Mouse (Mus musculus) intestine, embryonic 14.5 days (tissue): ENCODE results near the gene Larp6. TPM values are rescaled to one million over a fixed set of nuclear protein-coding genes. Genes with fewer than 3 reads are reported as not detected.

Experiments
- ATAC-seq: fragments of 200-750 bp; cut with Nextera tagmentation; replicated peaks from 2 replicates; pipeline ENCODE4 v1.8.0; 2017; ENCODE audit warnings: low read depth, moderate number of reproducible peaks, moderate TSS enrichment, moderate library complexity; ENCODE audit not compliant: low FRiP score, low TSS enrichment
- DNase-seq: peaks from one replicate; pipeline ENCODE4 v3.0.0-alpha.2; 2018; ENCODE audit warnings: low spot score
- H3K27ac ChIP-seq: fragments of 300-500 bp; sonication (generic); 2 replicates; pipeline ENCODE4 v1.5.1; 2014; ENCODE audit warnings: low read depth, mild to moderate bottlenecking, control low read depth
- H3K27me3 ChIP-seq: fragments of 300-500 bp; sonication (generic); replicated peaks from 2 replicates; pipeline ENCODE4 v1.6.1; 2014; ENCODE audit warnings: low read length, control low read depth; ENCODE audit not compliant: control insufficient read depth, insufficient read depth
- H3K36me3 ChIP-seq: fragments of 300-500 bp; sonication (generic); 2 replicates; pipeline ENCODE4 v1.6.1; 2014; ENCODE audit warnings: low read length, control low read depth; ENCODE audit not compliant: control insufficient read depth, insufficient read depth
- H3K4me1 ChIP-seq: fragments of 300-500 bp; sonication (generic); replicated peaks from 2 replicates; pipeline ENCODE4 v1.6.1; 2014; ENCODE audit warnings: low read length, control low read depth, mixed read lengths; ENCODE audit not compliant: control insufficient read depth, insufficient read depth
- H3K4me2 ChIP-seq: fragments of 300-500 bp; sonication (generic); 2 replicates; pipeline ENCODE4 v1.6.1; 2014; ENCODE audit warnings: low read length
- H3K4me3 ChIP-seq: fragments of 300-500 bp; sonication (generic); 2 replicates; pipeline ENCODE4 v1.5.1; 2014; ENCODE audit warnings: low read depth, low read length, control low read depth, mixed read lengths
- H3K9ac ChIP-seq: fragments of 300-500 bp; sonication (generic); 2 replicates; pipeline ENCODE4 v1.6.1; 2014; ENCODE audit warnings: mild to moderate bottlenecking, low read length
- H3K9me3 ChIP-seq: fragments of 300-500 bp; sonication (generic); 2 replicates; pipeline ENCODE4 v1.6.1; 2016; ENCODE audit warnings: low read length, control low read depth; ENCODE audit not compliant: control insufficient read depth
- WGBS: fragments of 180-500 bp; shearing (Covaris S2); extraction: QIAGEN DNeasy Blood & Tissue Kit; methylation state at CpG from one replicate; pipeline ENCODE4 v1.1.7; 2014; 5-methylcytosine and 5-hydroxymethylcytosine counted together
- polyA plus RNA-seq: library from polyadenylated mRNA; unstranded; fragments of >200 nt; fragmentation: Nextera tagmentation; extraction: Ambion mirVana; gene quantifications from 2 replicates; pipeline ENCODE4 v1.2.1, GENCODE M21; 2014

Larp6 gene
- polyA plus RNA-seq, 1 experiment from 2014 or later: 2.2 TPM

- Histone ChIP-seq H3K4me2 (no peak overlapping the region), H3K27ac (no peak overlapping the region), H3K4me3 (no peak overlapping the region), H3K9me3 (no peaks in the 10 kb centered on the region), H3K36me3 (no peaks in the 10 kb centered on the region), H3K9ac (no peak overlapping the region), H3K4me1 (no peaks in the 10 kb centered on the region), H3K27me3 (no peaks in the 10 kb centered on the region)
- DNase-seq (no peak), ATAC-seq (no peak)
- WGBS: 91% methylated on average over 7 of the region's 7 CpGs
These were observed 12.2 kb downstream of the Larp6 start for GRCm38 (mm10) chr9:60724968-60725367.

- Histone ChIP-seq H3K4me3 (no peak overlapping the region), H3K9me3 (peaks cover 6% of the 10 kb centered on the region), H3K36me3 (no peaks in the 10 kb centered on the region), H3K27ac (no peak overlapping the region), H3K9ac (no peak overlapping the region), H3K4me1 (no peaks in the 10 kb centered on the region), H3K4me2 (no peak overlapping the region), H3K27me3 (no peaks in the 10 kb centered on the region)
- ATAC-seq: no peak
- WGBS: 80% methylated on average over 2 of the region's 2 CpGs
- no peak for DNase-seq
These were observed 21.5 kb downstream of the Larp6 start for GRCm38 (mm10) chr9:60734321-60734720.

DNA sequence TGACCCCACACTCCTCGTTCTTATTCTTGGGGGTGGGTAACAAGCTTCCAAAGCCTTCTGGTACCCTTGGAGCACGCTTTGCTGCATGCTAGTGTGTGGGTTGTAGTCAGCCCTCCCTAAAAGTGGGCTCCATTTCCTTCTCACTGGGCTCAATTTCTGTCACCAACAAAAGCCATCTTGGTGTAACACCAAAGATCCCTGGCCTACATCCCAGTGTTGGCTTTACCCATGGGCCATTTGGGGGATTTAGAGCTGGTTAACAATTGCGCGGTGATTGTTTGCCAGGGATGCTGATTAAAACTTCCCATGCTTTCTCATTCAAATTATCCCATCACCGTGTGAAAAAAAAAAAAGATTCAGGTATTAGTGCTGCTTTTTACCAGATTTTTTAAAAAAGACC, 26.3 kb downstream of the Larp6 start:
- WGBS: 94% methylated on average over 5 of the region's 5 CpGs

GRCm38 (mm10) chr9:60741436-60741835, 28.6 kb downstream of the Larp6 start:
- WGBS: 52% methylated on average over 10 of the region's 10 CpGs
- Histone ChIP-seq H3K27ac (no peak overlapping the region), H3K4me3 (no peak overlapping the region), H3K36me3 (no peaks in the 10 kb centered on the region), H3K9ac (no peak overlapping the region), H3K4me1 (peaks cover 7% of the 10 kb centered on the region), H3K27me3 (no peaks in the 10 kb centered on the region), H3K4me2 (no peak overlapping the region), H3K9me3 (no peaks in the 10 kb centered on the region; the same call in 1 of the 2 replicates)
- DNase-seq: no peak
- ATAC-seq: no peak

More for the DNA sequence above, 26.3 kb downstream of the Larp6 start:
- H3K4me2 ChIP-seq: no peak overlapping the region
- DNase-seq (no peak), ATAC-seq (no peak)
- no peaks in the 10 kb centered on the region; the same call in 1 of the 2 replicates for H3K9me3 ChIP-seq
- H3K27ac ChIP-seq: no peak overlapping the region
- H3K27me3 ChIP-seq: no peaks in the 10 kb centered on the region
- peaks cover 7% of the 10 kb centered on the region for H3K4me1 ChIP-seq
- H3K36me3 ChIP-seq: no peaks in the 10 kb centered on the region
- H3K4me3 ChIP-seq: no peak overlapping the region
- no peak overlapping the region for H3K9ac ChIP-seq

DNA sequence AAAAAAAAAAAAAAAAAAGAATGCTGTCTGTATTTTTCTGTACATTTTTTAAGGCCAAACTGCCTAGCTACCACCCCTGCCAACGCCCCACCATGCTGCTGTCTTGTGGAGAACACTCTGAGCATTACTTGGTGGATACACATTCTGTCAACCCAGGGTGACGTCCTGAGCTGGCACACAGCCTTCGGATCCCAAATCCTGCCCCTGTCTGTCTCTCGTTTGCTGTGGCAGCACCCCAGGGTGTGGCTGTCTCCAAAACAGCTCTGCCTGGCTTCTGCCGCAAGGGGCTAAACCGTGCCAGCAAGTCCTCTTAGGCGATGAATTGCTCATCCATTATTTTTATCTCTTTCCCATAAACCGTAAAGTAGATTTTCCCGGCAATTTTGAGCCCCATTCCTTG, 29.7 kb downstream of the Larp6 start:
- H3K27ac ChIP-seq: no peak overlapping the region
- DNase-seq: no peak
- H3K4me2 ChIP-seq: no peak overlapping the region; the same call in 1 of the 2 replicates
- ATAC-seq: no peak
- no peaks in the 10 kb centered on the region for H3K36me3 ChIP-seq
- no peaks in the 10 kb centered on the region for H3K9me3 ChIP-seq
- H3K27me3 ChIP-seq: no peaks in the 10 kb centered on the region
- peaks cover 7% of the 10 kb centered on the region for H3K4me1 ChIP-seq
- H3K4me3 ChIP-seq: no peak overlapping the region
- no peak overlapping the region for H3K9ac ChIP-seq
- 64% methylated on average over 9 of the region's 9 CpGs for WGBS

- 23% methylated on average over 17 of the region's 17 CpGs for WGBS
- peak; percentile 65 for DNase-seq
These were observed 30.6 kb downstream of the Larp6 start for GRCm38 (mm10) chr9:60743180-60743900.

GRCm38 (mm10) chr9:60744171-60744969, 31.6 kb downstream of the Larp6 start:
- 50% methylated on average over 18 of the region's 18 CpGs for WGBS
- peaks cover 7% of the 10 kb centered on the region for H3K4me1 ChIP-seq
- no peaks in the 10 kb centered on the region for H3K27me3 ChIP-seq
- ATAC-seq (no peak), DNase-seq (peak; percentile 71)
- no peak overlapping the region for H3K4me2 ChIP-seq
- no peak overlapping the region for H3K27ac ChIP-seq
- H3K9me3 ChIP-seq: no peaks in the 10 kb centered on the region
- no peak overlapping the region for H3K4me3 ChIP-seq
- no peak overlapping the region for H3K9ac ChIP-seq
- no peaks in the 10 kb centered on the region for H3K36me3 ChIP-seq

More at GRCm38 (mm10) chr9:60743180-60743900, 30.6 kb downstream of the Larp6 start:
- Histone ChIP-seq H3K27me3 (no peaks in the 10 kb centered on the region), H3K27ac (no peak overlapping the region; the same call in 1 of the 2 replicates), H3K4me2 (peak overlapping the region; percentile 43), H3K4me1 (peaks cover 7% of the 10 kb centered on the region), H3K9ac (no peak overlapping the region), H3K4me3 (no peak overlapping the region), H3K36me3 (no peaks in the 10 kb centered on the region), H3K9me3 (no peaks in the 10 kb centered on the region)
- 0 out of 2 replicates have a peak, but pooled peaks have one; percentile 36 for ATAC-seq

GRCm38 (mm10) chr9:60744971-60745370, 32.2 kb downstream of the Larp6 start:
- no peaks in the 10 kb centered on the region for H3K36me3 ChIP-seq
- no peak overlapping the region for H3K9ac ChIP-seq
- WGBS: 71% methylated on average over 4 of the region's 4 CpGs
- no peak overlapping the region for H3K4me2 ChIP-seq
- H3K4me1 ChIP-seq: peaks cover 7% of the 10 kb centered on the region
- no peak overlapping the region for H3K27ac ChIP-seq
- ATAC-seq (no peak), DNase-seq (no peak)
- no peak overlapping the region for H3K4me3 ChIP-seq
- no peaks in the 10 kb centered on the region for H3K9me3 ChIP-seq
- no peaks in the 10 kb centered on the region for H3K27me3 ChIP-seq
